Mouse (Mus musculus): ENCODE results near the gene Depdc5. TPM values are rescaled to one million over a fixed set of nuclear protein-coding genes. Genes with fewer than 3 reads are reported as not detected.

Gene Depdc5
- polyA plus RNA-seq, 1 experiment from 2014 or later: 32.8 TPM

- Histone ChIP-seq H3K27me3 (no peaks in the 10 kb centered on the region), H3K36me3 (ENCODE audit: poor library complexity, severe bottlenecking) (peaks cover 55% of the 10 kb centered on the region), H3K9me3 (replicated peaks) (no peaks in the 10 kb centered on the region), H3K9ac (no peak overlapping the region), H3K27ac (no peak overlapping the region), H3K4me1 (no peaks in the 10 kb centered on the region), H3K4me3 (no peak overlapping the region), H3K4me2 (no peak overlapping the region)
- 84% methylated on average over 1 of the region's 1 CpGs for WGBS
- no peak for ATAC-seq
These were observed 124.4 kb downstream of the Depdc5 start for GRCm38 (mm10) chr5:32987873-32988272.

GRCm38 (mm10) chr5:32989959-32990640 is 126.6 kb downstream of the Depdc5 start:
- H3K36me3 ChIP-seq (ENCODE audit: poor library complexity, severe bottlenecking): peaks cover 33% of the 10 kb centered on the region
- no peak overlapping the region for H3K9ac ChIP-seq
- H3K4me1 ChIP-seq: no peaks in the 10 kb centered on the region
- no peak overlapping the region for H3K4me3 ChIP-seq
- no peak overlapping the region; the same call in 1 of the 2 replicates for H3K27ac ChIP-seq
- no peaks in the 10 kb centered on the region for H3K27me3 ChIP-seq
- 77% methylated on average over 13 of the region's 13 CpGs for WGBS
- H3K4me2 ChIP-seq: no peak overlapping the region
- H3K9me3 ChIP-seq (replicated peaks): no peaks in the 10 kb centered on the region
- ATAC-seq: no peak

- no peaks in the 10 kb centered on the region for H3K9me3 ChIP-seq (replicated peaks)
- no peak overlapping the region for H3K9ac ChIP-seq
- peaks cover 27% of the 10 kb centered on the region for H3K36me3 ChIP-seq (ENCODE audit: poor library complexity, severe bottlenecking)
- no peak overlapping the region for H3K4me2 ChIP-seq
- H3K4me3 ChIP-seq: no peak overlapping the region
- no peak overlapping the region for H3K27ac ChIP-seq
- no peaks in the 10 kb centered on the region for H3K27me3 ChIP-seq
- ATAC-seq: no peak
- no peaks in the 10 kb centered on the region for H3K4me1 ChIP-seq
- WGBS: 83% methylated on average over 8 of the region's 8 CpGs
These were observed 127.7 kb downstream of the Depdc5 start for GRCm38 (mm10) chr5:32991152-32991551.

- Histone ChIP-seq H3K9me3 (replicated peaks) (no peaks in the 10 kb centered on the region), H3K9ac (no peak overlapping the region), H3K4me1 (0 out of 2 replicates have a peak, but pooled peaks cover 4% of the 10 kb centered on the region), H3K36me3 (ENCODE audit: poor library complexity, severe bottlenecking) (peaks cover 5% of the 10 kb centered on the region; the same call in 1 of the 2 replicates), H3K27me3 (no peaks in the 10 kb centered on the region), H3K27ac (no peak overlapping the region), H3K4me3 (no peak overlapping the region), H3K4me2 (no peak overlapping the region)
- no peak for ATAC-seq
- 71% methylated on average over 2 of the region's 2 CpGs for WGBS
These were observed 131.0 kb downstream of the Depdc5 start for GRCm38 (mm10) chr5:32994471-32994870.

GRCm38 (mm10) chr5:32995756-32996155 is 132.3 kb downstream of the Depdc5 start:
- Histone ChIP-seq H3K9me3 (replicated peaks) (no peaks in the 10 kb centered on the region), H3K27ac (no peak overlapping the region)
- 85% methylated on average over 4 of the region's 4 CpGs for WGBS

GRCm38 (mm10) chr5:32996560-32996959 is 133.1 kb downstream of the Depdc5 start:
- Histone ChIP-seq H3K4me1 (0 out of 2 replicates have a peak, but pooled peaks cover 4% of the 10 kb centered on the region), H3K9me3 (replicated peaks) (no peaks in the 10 kb centered on the region; the same call in 1 of the 2 replicates), H3K4me2 (no peak overlapping the region), H3K9ac (no peak overlapping the region), H3K4me3 (no peak overlapping the region), H3K27me3 (no peaks in the 10 kb centered on the region), H3K27ac (0 out of 2 replicates have a peak overlapping the region, but pooled peaks have one; percentile 26), H3K36me3 (ENCODE audit: poor library complexity, severe bottlenecking) (no peaks in the 10 kb centered on the region)
- 96% methylated on average over 1 of the region's 1 CpGs for WGBS
- 0 out of 2 replicates have a peak, but pooled peaks have one; percentile 38 for ATAC-seq

More at GRCm38 (mm10) chr5:32995756-32996155, 132.3 kb downstream of the Depdc5 start:
- ATAC-seq: no peak
- Histone ChIP-seq H3K9ac (no peak overlapping the region), H3K4me2 (no peak overlapping the region), H3K4me1 (0 out of 2 replicates have a peak, but pooled peaks cover 4% of the 10 kb centered on the region), H3K27me3 (no peaks in the 10 kb centered on the region), H3K4me3 (no peak overlapping the region), H3K36me3 (ENCODE audit: poor library complexity, severe bottlenecking) (peaks cover 4% of the 10 kb centered on the region; the same call in 1 of the 2 replicates)

GRCm38 (mm10) chr5:32997686-32998085 is 134.2 kb downstream of the Depdc5 start:
- WGBS: 74% methylated on average over 4 of the region's 4 CpGs
- Histone ChIP-seq H3K4me3 (no peak overlapping the region), H3K27me3 (no peaks in the 10 kb centered on the region)

GRCm38 (mm10) chr5:32998783-32999182 is 135.3 kb downstream of the Depdc5 start:
- 84% methylated on average over 4 of the region's 4 CpGs for WGBS
- 0 out of 2 replicates have a peak, but pooled peaks cover 4% of the 10 kb centered on the region for H3K4me1 ChIP-seq
- H3K4me2 ChIP-seq: no peak overlapping the region
- no peak overlapping the region for H3K9ac ChIP-seq
- H3K4me3 ChIP-seq: no peak overlapping the region
- H3K27me3 ChIP-seq: no peaks in the 10 kb centered on the region
- H3K27ac ChIP-seq: no peak overlapping the region
- no peaks in the 10 kb centered on the region; the same call in 1 of the 2 replicates for H3K9me3 ChIP-seq (replicated peaks)
- no peak for ATAC-seq
- no peaks in the 10 kb centered on the region for H3K36me3 ChIP-seq (ENCODE audit: poor library complexity, severe bottlenecking)

More at GRCm38 (mm10) chr5:32997686-32998085, 134.2 kb downstream of the Depdc5 start:
- Histone ChIP-seq H3K4me1 (0 out of 2 replicates have a peak, but pooled peaks cover 4% of the 10 kb centered on the region), H3K36me3 (ENCODE audit: poor library complexity, severe bottlenecking) (no peaks in the 10 kb centered on the region), H3K9ac (no peak overlapping the region), H3K4me2 (no peak overlapping the region), H3K9me3 (replicated peaks) (no peaks in the 10 kb centered on the region; the same call in 1 of the 2 replicates), H3K27ac (no peak overlapping the region)
- ATAC-seq: no peak

- Histone ChIP-seq H3K27ac (no peak overlapping the region), H3K4me3 (no peak overlapping the region), H3K4me2 (no peak overlapping the region), H3K9ac (no peak overlapping the region), H3K4me1 (peaks cover 11% of the 10 kb centered on the region), H3K27me3 (no peaks in the 10 kb centered on the region), H3K9me3 (replicated peaks) (no peaks in the 10 kb centered on the region; the same call in 1 of the 2 replicates), H3K36me3 (ENCODE audit: poor library complexity, severe bottlenecking) (no peaks in the 10 kb centered on the region)
- no peak for ATAC-seq
- 93% methylated on average over 5 of the region's 5 CpGs for WGBS
These were observed 137.6 kb downstream of the Depdc5 start for GRCm38 (mm10) chr5:33001111-33001510.

GRCm38 (mm10) chr5:33002781-33003180 is 139.3 kb downstream of the Depdc5 start:
- Histone ChIP-seq H3K4me1 (peaks cover 17% of the 10 kb centered on the region), H3K36me3 (ENCODE audit: poor library complexity, severe bottlenecking) (no peaks in the 10 kb centered on the region), H3K9me3 (replicated peaks) (no peaks in the 10 kb centered on the region; the same call in 1 of the 2 replicates), H3K9ac (no peak overlapping the region), H3K4me3 (no peak overlapping the region), H3K27me3 (no peaks in the 10 kb centered on the region), H3K27ac (no peak overlapping the region), H3K4me2 (no peak overlapping the region)
- ATAC-seq: no peak
- WGBS: 88% methylated on average over 5 of the region's 5 CpGs

GRCm38 (mm10) chr5:33003500-33003899 is 140.0 kb downstream of the Depdc5 start:
- 79% methylated on average over 6 of the region's 6 CpGs for WGBS
- H3K27ac ChIP-seq: no peak overlapping the region
- no peak for ATAC-seq
- H3K9me3 ChIP-seq (replicated peaks): no peaks in the 10 kb centered on the region; the same call in 1 of the 2 replicates
- no peaks in the 10 kb centered on the region for H3K36me3 ChIP-seq (ENCODE audit: poor library complexity, severe bottlenecking)
- no peak overlapping the region for H3K9ac ChIP-seq
- H3K4me1 ChIP-seq: peaks cover 17% of the 10 kb centered on the region
- H3K4me2 ChIP-seq: no peak overlapping the region
- H3K27me3 ChIP-seq: no peaks in the 10 kb centered on the region
- no peak overlapping the region for H3K4me3 ChIP-seq

- no peak overlapping the region for H3K27ac ChIP-seq
These were observed 140.6 kb downstream of the Depdc5 start for GRCm38 (mm10) chr5:33004110-33004509.

More at GRCm38 (mm10) chr5:33004110-33004509, 140.6 kb downstream of the Depdc5 start:
- no peak overlapping the region for H3K4me2 ChIP-seq
- H3K36me3 ChIP-seq (ENCODE audit: poor library complexity, severe bottlenecking): no peaks in the 10 kb centered on the region
- no peak overlapping the region for H3K4me3 ChIP-seq
- no peaks in the 10 kb centered on the region for H3K27me3 ChIP-seq
- H3K9me3 ChIP-seq (replicated peaks): no peaks in the 10 kb centered on the region; the same call in 1 of the 2 replicates
- WGBS: 88% methylated on average over 4 of the region's 4 CpGs
- H3K4me1 ChIP-seq: peaks cover 17% of the 10 kb centered on the region
- H3K9ac ChIP-seq: no peak overlapping the region
- no peak for ATAC-seq

All from forebrain, embryonic 13.5 days (tissue).